Mouse (Mus musculus): ENCODE data around the gene Pprc1. TPM values are rescaled to one million over a fixed set of nuclear protein-coding genes. Genes with fewer than 3 reads are reported as not detected.
A peak's percentile ranks its signal among the peaks of the same experiment; 100 is the strongest.

Gene Pprc1
- polyA plus RNA-seq, 1 experiment from 2014 or later, result 34.8 TPM

- Histone ChIP-seq H3K4me1 (peaks cover 3% of the 10 kb centered on the region; the same call in 1 of the 2 replicates), H3K36me3 (peaks cover 98% of the 10 kb centered on the region), H3K9ac (no peak overlapping the region), H3K4me3 (no peak overlapping the region), H3K27ac (no peak overlapping the region), H3K9me3 (replicated peaks) (no peaks in the 10 kb centered on the region), H3K27me3 (replicated peaks) (no peaks in the 10 kb centered on the region), H3K4me2 (no peak overlapping the region)
- ATAC-seq, result no peak
- WGBS (ENCODE audit: insufficient replicate concordance), result 85% methylated on average over 10 of the region's 10 CpGs
Measured at GRCm38 (mm10) chr19:46068054-46068453, 23.4 kb downstream of the Pprc1 start.

- Histone ChIP-seq H3K27me3 (replicated peaks) (no peaks in the 10 kb centered on the region), H3K9me3 (replicated peaks) (no peaks in the 10 kb centered on the region), H3K9ac (0 out of 2 replicates have a peak overlapping the region, but pooled peaks have one; percentile 0), H3K4me3 (no peak overlapping the region), H3K27ac (peak overlapping the region; percentile 89), H3K4me1 (peaks cover 45% of the 10 kb centered on the region), H3K36me3 (peaks cover 69% of the 10 kb centered on the region), H3K4me2 (no peak overlapping the region)
- ATAC-seq, result no peak
- WGBS (ENCODE audit: insufficient replicate concordance), result 76% methylated on average over 7 of the region's 7 CpGs
Measured at GRCm38 (mm10) chr19:46073285-46073684, 28.6 kb downstream of the Pprc1 start.

- Histone ChIP-seq H3K4me2 (peak overlapping the region; percentile 82), H3K9ac (peak overlapping the region; percentile 33; the same call in 1 of the 2 replicates), H3K27me3 (replicated peaks) (no peaks in the 10 kb centered on the region), H3K36me3 (peaks cover 70% of the 10 kb centered on the region), H3K4me3 (no peak overlapping the region), H3K27ac (peak overlapping the region; percentile 89), H3K9me3 (replicated peaks) (no peaks in the 10 kb centered on the region), H3K4me1 (peaks cover 53% of the 10 kb centered on the region)
- WGBS (ENCODE audit: insufficient replicate concordance), result 43% methylated on average over 5 of the region's 5 CpGs
- ATAC-seq, result peak; percentile 45; the same call in 1 of the 2 replicates
Measured at GRCm38 (mm10) chr19:46074266-46074665, 29.6 kb downstream of the Pprc1 start.

- Histone ChIP-seq H3K36me3 (peaks cover 71% of the 10 kb centered on the region), H3K4me2 (peak within 1 kb of the TSS; percentile 82), H3K9ac (peak within 1 kb of the TSS; percentile 85), H3K27ac (peak within 1 kb of the TSS; percentile 89), H3K9me3 (replicated peaks) (no peaks in the 10 kb centered on the region), H3K4me1 (peaks cover 53% of the 10 kb centered on the region), H3K27me3 (replicated peaks) (no peaks in the 10 kb centered on the region), H3K4me3 (peak within 1 kb of the TSS; percentile 84)
- peak; percentile 94 for ATAC-seq
- WGBS (ENCODE audit: insufficient replicate concordance), result under 1% methylated on average over 66 of the region's 66 CpGs
Measured at GRCm38 (mm10) chr19:46075616-46076607, 31.2 kb downstream of the Pprc1 start, which contains the start of gene Nolc1. Gene Nolc1, plus strand, starts transcription at chr19:46075863.

- Histone ChIP-seq H3K27me3 (replicated peaks) (no peaks in the 10 kb centered on the region), H3K36me3 (peaks cover 71% of the 10 kb centered on the region), H3K27ac (no peak overlapping the region), H3K4me3 (no peak overlapping the region), H3K9me3 (replicated peaks) (no peaks in the 10 kb centered on the region), H3K9ac (no peak overlapping the region), H3K4me2 (peak overlapping the region; percentile 2; the same call in 1 of the 2 replicates), H3K4me1 (peaks cover 46% of the 10 kb centered on the region)
- 56% methylated on average over 3 of the region's 3 CpGs for WGBS (ENCODE audit: insufficient replicate concordance)
- no peak for ATAC-seq
Measured at GRCm38 (mm10) chr19:46078535-46078934, 33.8 kb downstream of the Pprc1 start.

- Histone ChIP-seq H3K9me3 (replicated peaks) (no peaks in the 10 kb centered on the region), H3K4me3 (no peak overlapping the region), H3K36me3 (peaks cover 60% of the 10 kb centered on the region), H3K4me2 (no peak overlapping the region), H3K27ac (no peak overlapping the region), H3K27me3 (replicated peaks) (no peaks in the 10 kb centered on the region), H3K9ac (no peak overlapping the region), H3K4me1 (no peaks in the 10 kb centered on the region)
- no peak for ATAC-seq
- 83% methylated on average over 8 of the region's 8 CpGs for WGBS (ENCODE audit: insufficient replicate concordance)
Measured at GRCm38 (mm10) chr19:46085185-46085584, 40.5 kb downstream of the Pprc1 start.

- no peak overlapping the region for H3K27ac ChIP-seq
- H3K36me3 ChIP-seq, result peaks cover 49% of the 10 kb centered on the region
- 35% methylated on average over 3 of the region's 3 CpGs for WGBS (ENCODE audit: insufficient replicate concordance)
- no peak overlapping the region for H3K9ac ChIP-seq
- H3K9me3 ChIP-seq (replicated peaks), result no peaks in the 10 kb centered on the region
- no peaks in the 10 kb centered on the region for H3K4me1 ChIP-seq
- no peak overlapping the region for H3K4me2 ChIP-seq
- H3K4me3 ChIP-seq, result no peak overlapping the region
- ATAC-seq, result 0 out of 2 replicates have a peak, but pooled peaks have one; percentile 27
- no peaks in the 10 kb centered on the region for H3K27me3 ChIP-seq (replicated peaks)
Measured at GRCm38 (mm10) chr19:46086337-46086736, 41.7 kb downstream of the Pprc1 start.

- H3K9ac ChIP-seq, result no peak overlapping the region
- H3K9me3 ChIP-seq (replicated peaks), result no peaks in the 10 kb centered on the region
- no peaks in the 10 kb centered on the region for H3K4me1 ChIP-seq
- H3K27me3 ChIP-seq (replicated peaks), result 0 out of 2 replicates have a peak, but pooled peaks cover 8% of the 10 kb centered on the region
- no peak for ATAC-seq
- no peak overlapping the region for H3K27ac ChIP-seq
- H3K4me3 ChIP-seq, result no peak overlapping the region
- H3K4me2 ChIP-seq, result no peak overlapping the region
- WGBS (ENCODE audit: insufficient replicate concordance), result 77% methylated on average over 7 of the region's 7 CpGs
- peaks cover 33% of the 10 kb centered on the region for H3K36me3 ChIP-seq
Measured at GRCm38 (mm10) chr19:46087871-46088270, 43.2 kb downstream of the Pprc1 start.

- no peaks in the 10 kb centered on the region for H3K36me3 ChIP-seq
- ATAC-seq, result no peak
- no peak overlapping the region for H3K9ac ChIP-seq
- WGBS (ENCODE audit: insufficient replicate concordance), result 80% methylated on average over 4 of the region's 4 CpGs
- 0 out of 2 replicates have a peak, but pooled peaks cover 4% of the 10 kb centered on the region for H3K9me3 ChIP-seq (replicated peaks)
- no peak overlapping the region for H3K27ac ChIP-seq
- H3K27me3 ChIP-seq (replicated peaks), result 0 out of 2 replicates have a peak, but pooled peaks cover 8% of the 10 kb centered on the region
- H3K4me1 ChIP-seq, result no peaks in the 10 kb centered on the region
- no peak overlapping the region for H3K4me2 ChIP-seq
- no peak overlapping the region for H3K4me3 ChIP-seq
Measured at GRCm38 (mm10) chr19:46091641-46092040, 47.0 kb downstream of the Pprc1 start.

GRCm38 (mm10) chr19:46094144-46094543, 49.5 kb downstream of the Pprc1 start:
- H3K27ac ChIP-seq, result no peak overlapping the region
- 0 out of 2 replicates have a peak, but pooled peaks cover 8% of the 10 kb centered on the region for H3K27me3 ChIP-seq (replicated peaks)
- H3K4me2 ChIP-seq, result no peak overlapping the region
- no peak overlapping the region for H3K9ac ChIP-seq
- no peak overlapping the region for H3K4me3 ChIP-seq
- no peaks in the 10 kb centered on the region for H3K4me1 ChIP-seq
- H3K36me3 ChIP-seq, result no peaks in the 10 kb centered on the region
- 78% methylated on average over 2 of the region's 2 CpGs for WGBS (ENCODE audit: insufficient replicate concordance)
- 0 out of 2 replicates have a peak, but pooled peaks cover 4% of the 10 kb centered on the region for H3K9me3 ChIP-seq (replicated peaks)
- ATAC-seq, result no peak

GRCm38 (mm10) chr19:46095291-46095690, 50.6 kb downstream of the Pprc1 start:
- Histone ChIP-seq H3K27ac (no peak overlapping the region), H3K4me1 (no peaks in the 10 kb centered on the region), H3K27me3 (replicated peaks) (0 out of 2 replicates have a peak, but pooled peaks cover 8% of the 10 kb centered on the region), H3K9me3 (replicated peaks) (0 out of 2 replicates have a peak, but pooled peaks cover 4% of the 10 kb centered on the region), H3K36me3 (no peaks in the 10 kb centered on the region), H3K4me2 (no peak overlapping the region), H3K4me3 (no peak overlapping the region), H3K9ac (no peak overlapping the region)
- ATAC-seq, result no peak
- 73% methylated on average over 4 of the region's 4 CpGs for WGBS (ENCODE audit: insufficient replicate concordance)

GRCm38 (mm10) chr19:46096396-46096795, 51.7 kb downstream of the Pprc1 start:
- H3K4me2 ChIP-seq, result no peak overlapping the region
- no peak overlapping the region for H3K9ac ChIP-seq
- H3K27ac ChIP-seq, result no peak overlapping the region
- H3K9me3 ChIP-seq (replicated peaks), result 0 out of 2 replicates have a peak, but pooled peaks cover 4% of the 10 kb centered on the region
- ATAC-seq, result no peak
- H3K27me3 ChIP-seq (replicated peaks), result 0 out of 2 replicates have a peak, but pooled peaks cover 8% of the 10 kb centered on the region
- WGBS (ENCODE audit: insufficient replicate concordance), result 71% methylated on average over 5 of the region's 5 CpGs
- H3K4me3 ChIP-seq, result no peak overlapping the region
- H3K4me1 ChIP-seq, result no peaks in the 10 kb centered on the region
- no peaks in the 10 kb centered on the region for H3K36me3 ChIP-seq
